Mouse (Mus musculus) layer of hippocampus, postnatal 25 days (tissue): ENCODE results near the gene Parvb. TPM values are rescaled to one million over a fixed set of nuclear protein-coding genes. Genes with fewer than 3 reads are reported as not detected.

Experiments used
- total RNA-seq, 2 experiments: library from RNA; stranded (reverse); gene quantifications; 2 replicates each; pipeline ENCODE4 v1.2.3; 2021

Parvb gene
- total RNA-seq, 2 experiments from 2014 or later, result 43.5 to 44.3 TPM

Other genes starting within 250 kb of the Parvb start
- gene Efcab6, start 166.7 kb upstream of the Parvb start, total RNA-seq, result 1 to 10 TPM; 4.5 to 9.4 TPM
- 100 to 1,000 TPM; 320 to 354 TPM for gene Sult4a1, start 126.3 kb upstream of the Parvb start, total RNA-seq
- not detected for gene Pnpla5, start 108.9 kb upstream of the Parvb start, total RNA-seq
- gene Pnpla3, start 64.2 kb upstream of the Parvb start, total RNA-seq, result 1 to 10 TPM; 7.9 to 9.7 TPM
- 10 to 100 TPM; 90.3 to 92.3 TPM for gene Samm50, start 39.8 kb upstream of the Parvb start, total RNA-seq
- gene Parvg, start 92.0 kb downstream of the Parvb start, total RNA-seq, result 10 to 100 TPM; 15.8 to 19.2 TPM
- 10 to 100 TPM; 62.5 to 65.1 TPM for gene Shisal1, start 215.1 kb downstream of the Parvb start, total RNA-seq